Mouse (Mus musculus) stomach, embryonic 14.5 days (tissue): ENCODE results near the gene Tie1. TPM values are rescaled to one million over a fixed set of nuclear protein-coding genes. Genes with fewer than 3 reads are reported as not detected.
"Not testable (repeated sequence)": the region's sequence is repeated elsewhere in the genome, so short reads cannot be mapped to it uniquely, and the experiment has no call there.

Experiments
- ATAC-seq: fragments of 200-750 bp; cut with Nextera tagmentation; 2 replicates; pipeline ENCODE4 v1.8.0; 2017; ENCODE audit warnings: low read depth, moderate TSS enrichment; ENCODE audit not compliant: insufficient number of reproducible peaks, insufficient read depth, low FRiP score
- H3K27ac ChIP-seq: fragments of 300-500 bp; sonication (generic); 2 replicates; pipeline ENCODE4 v1.5.1; 2014; ENCODE audit warnings: mild to moderate bottlenecking, low read length, moderate library complexity, mixed read lengths
- H3K27me3 ChIP-seq: fragments of 300-500 bp; sonication (generic); 2 replicates; pipeline ENCODE4 v1.6.1; 2014; ENCODE audit warnings: low read length, control low read depth, mixed read lengths; ENCODE audit not compliant: control insufficient read depth, insufficient read depth
- H3K36me3 ChIP-seq: fragments of 300-500 bp; sonication (generic); 2 replicates; pipeline ENCODE4 v1.6.1; 2014; ENCODE audit warnings: mild to moderate bottlenecking, control low read depth, low read length, moderate library complexity, mixed read lengths; ENCODE audit not compliant: control insufficient read depth, insufficient read depth
- H3K4me1 ChIP-seq: fragments of 300-500 bp; sonication (generic); 2 replicates; pipeline ENCODE4 v1.6.1; 2014; ENCODE audit warnings: low read length, control low read depth, mixed read lengths; ENCODE audit not compliant: control insufficient read depth, insufficient read depth
- H3K4me2 ChIP-seq: fragments of 300-500 bp; sonication (generic); replicated peaks from 2 replicates; pipeline ENCODE4 v1.6.1; 2014; ENCODE audit warnings: low read depth, low read length, control low read depth
- H3K4me3 ChIP-seq: fragments of 300-500 bp; sonication (generic); 2 replicates; pipeline ENCODE4 v1.5.1; 2014; ENCODE audit warnings: low read depth, low read length, control low read depth
- H3K9ac ChIP-seq: fragments of 300-500 bp; sonication (generic); replicated peaks from 2 replicates; pipeline ENCODE4 v1.6.1; 2014; ENCODE audit warnings: low read depth, mild to moderate bottlenecking, control low read depth, low read length, moderate library complexity, mixed read lengths
- H3K9me3 ChIP-seq: fragments of 300-500 bp; sonication (generic); 2 replicates; pipeline ENCODE4 v1.6.1; 2016; ENCODE audit warnings: low read depth, low read length, control low read depth; ENCODE audit not compliant: control insufficient read depth
- WGBS: fragments of 180-500 bp; shearing (Covaris S2); extraction: QIAGEN DNeasy Blood & Tissue Kit; methylation state at CpG from one replicate; pipeline ENCODE4 v1.1.7; 2014; 5-methylcytosine and 5-hydroxymethylcytosine counted together
- polyA plus RNA-seq: library from polyadenylated mRNA; unstranded; fragments of >200 nt; fragmentation: Nextera tagmentation; extraction: Ambion mirVana; gene quantifications from 2 replicates; pipeline ENCODE4 v1.2.1, GENCODE M21; 2014

Gene Tie1
- polyA plus RNA-seq, 1 experiment from 2014 or later: 16.4 TPM

GRCm38 (mm10) chr4:118507171-118507570 is 17.3 kb upstream of the Tie1 start:
- H3K4me2 ChIP-seq, H3K9ac ChIP-seq, H3K9me3 ChIP-seq, H3K4me1 ChIP-seq, H3K27me3 ChIP-seq, H3K36me3 ChIP-seq, H3K4me3 ChIP-seq, H3K27ac ChIP-seq: not testable (repeated sequence)
- ATAC-seq: peak; percentile 46; the same call in 1 of the 2 replicates
- 81% methylated on average over 1 of the region's 1 CpGs for WGBS

- Histone ChIP-seq H3K36me3 (no peaks in the 10 kb centered on the region), H3K4me2 (no peak overlapping the region), H3K4me1 (no peaks in the 10 kb centered on the region), H3K9ac (no peak overlapping the region), H3K27ac (no peak overlapping the region), H3K4me3 (no peak overlapping the region), H3K27me3 (no peaks in the 10 kb centered on the region), H3K9me3 (no peaks in the 10 kb centered on the region)
- no peak for ATAC-seq
- WGBS: 32% methylated on average over 3 of the region's 3 CpGs
These were observed 15.7 kb upstream of the Tie1 start for GRCm38 (mm10) chr4:118505551-118505950.

- 67% methylated on average over 9 of the region's 9 CpGs for WGBS
- no peaks in the 10 kb centered on the region for H3K9me3 ChIP-seq
- H3K4me3 ChIP-seq: no peak overlapping the region
- no peaks in the 10 kb centered on the region for H3K36me3 ChIP-seq
- no peaks in the 10 kb centered on the region for H3K4me1 ChIP-seq
- no peak overlapping the region for H3K4me2 ChIP-seq
- ATAC-seq: no peak
- H3K27ac ChIP-seq: no peak overlapping the region
- no peak overlapping the region for H3K9ac ChIP-seq
- H3K27me3 ChIP-seq: no peaks in the 10 kb centered on the region
These were observed 10.9 kb upstream of the Tie1 start for GRCm38 (mm10) chr4:118500792-118501191.

- no peaks in the 10 kb centered on the region for H3K4me1 ChIP-seq
- no peak overlapping the region for H3K9ac ChIP-seq
- no peak for ATAC-seq
- H3K4me2 ChIP-seq: no peak overlapping the region
- no peaks in the 10 kb centered on the region for H3K27me3 ChIP-seq
- no peaks in the 10 kb centered on the region for H3K36me3 ChIP-seq
- H3K9me3 ChIP-seq: no peaks in the 10 kb centered on the region
- 44% methylated on average over 6 of the region's 6 CpGs for WGBS
- no peak overlapping the region for H3K27ac ChIP-seq
- H3K4me3 ChIP-seq: no peak overlapping the region
These were observed 10.4 kb upstream of the Tie1 start for GRCm38 (mm10) chr4:118500171-118500724.

GRCm38 (mm10) chr4:118490461-118490860 is 600 bp upstream of the Tie1 start:
- Histone ChIP-seq H3K9me3 (no peaks in the 10 kb centered on the region), H3K4me2 (no peak overlapping the region), H3K4me3 (no peak overlapping the region), H3K27me3 (no peaks in the 10 kb centered on the region), H3K9ac (no peak overlapping the region), H3K36me3 (no peaks in the 10 kb centered on the region), H3K27ac (no peak overlapping the region), H3K4me1 (no peaks in the 10 kb centered on the region)
- WGBS: 71% methylated on average over 10 of the region's 10 CpGs
- no peak for ATAC-seq

GRCm38 (mm10) chr4:118476773-118477530 is 12.9 kb downstream of the Tie1 start:
- Histone ChIP-seq H3K4me3 (no peak overlapping the region), H3K4me2 (no peak overlapping the region), H3K27ac (no peak overlapping the region), H3K9me3 (no peaks in the 10 kb centered on the region), H3K36me3 (no peaks in the 10 kb centered on the region), H3K4me1 (no peaks in the 10 kb centered on the region), H3K9ac (no peak overlapping the region), H3K27me3 (no peaks in the 10 kb centered on the region)
- WGBS: 65% methylated on average over 15 of the region's 15 CpGs
- ATAC-seq: no peak

- 83% methylated on average over 11 of the region's 11 CpGs for WGBS
- Histone ChIP-seq H3K36me3 (no peaks in the 10 kb centered on the region), H3K4me1 (no peaks in the 10 kb centered on the region), H3K9ac (no peak overlapping the region), H3K4me3 (no peak overlapping the region), H3K4me2 (no peak overlapping the region), H3K27me3 (no peaks in the 10 kb centered on the region), H3K27ac (no peak overlapping the region), H3K9me3 (no peaks in the 10 kb centered on the region)
- no peak for ATAC-seq
These were observed 17.2 kb downstream of the Tie1 start for GRCm38 (mm10) chr4:118472687-118473086.

GRCm38 (mm10) chr4:118471281-118471680 is 18.6 kb downstream of the Tie1 start:
- H3K4me3 ChIP-seq: no peak overlapping the region
- no peaks in the 10 kb centered on the region for H3K36me3 ChIP-seq
- H3K9ac ChIP-seq: no peak overlapping the region
- ATAC-seq: no peak
- no peaks in the 10 kb centered on the region for H3K4me1 ChIP-seq
- WGBS: 78% methylated on average over 6 of the region's 6 CpGs
- no peak overlapping the region for H3K4me2 ChIP-seq
- H3K27ac ChIP-seq: no peak overlapping the region
- H3K27me3 ChIP-seq: no peaks in the 10 kb centered on the region
- no peaks in the 10 kb centered on the region for H3K9me3 ChIP-seq
